Comparison of ENCODE assay signal across 15 mouse cellular contexts in the genomic region with DNA sequence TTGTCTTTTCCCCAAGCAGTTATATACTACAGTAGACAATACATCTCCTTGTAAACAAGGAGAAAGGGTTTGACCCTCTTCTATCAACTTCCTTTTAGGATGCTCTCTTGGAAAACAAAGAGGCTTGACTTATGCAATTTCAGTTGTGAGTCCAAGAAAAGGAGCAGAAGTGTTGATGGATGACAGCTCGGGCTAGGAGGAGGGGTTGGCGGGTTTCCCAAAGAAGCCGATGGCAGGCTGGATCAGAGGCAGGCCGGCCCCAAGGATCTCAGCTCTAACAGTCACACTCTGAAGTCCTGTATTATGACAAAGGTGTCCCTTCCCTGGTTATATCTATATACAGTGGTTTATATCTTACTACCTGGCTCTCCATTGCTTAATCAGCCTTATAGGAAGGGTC. TPM values are rescaled to one million over a fixed set of nuclear protein-coding genes. Genes with fewer than 3 reads are reported as not detected.
DNase-seq lines count a peak whose midpoint lies in the region; ATAC-seq and TF ChIP-seq lines count a peak whose summit lies in the region.
"Had no signal": no experiment of that assay in that cellular context is flagged by ENCODE, and none has a peak within 500 bp of the region (broad histone marks: within the 10 kb centered on the region; RNA-seq: fewer than 3 reads in every experiment).

No protein-coding gene starts in this region.

- H3K36me3 ChIP-seq in heart, adult 2 months (ENCODE audit: control insufficient read depth, insufficient read depth, low read length), result no peaks in the 10 kb centered on the region
- H3K36me3 ChIP-seq in heart, embryonic 12.5 days, result no peaks in the 10 kb centered on the region
- no peaks in the 10 kb centered on the region for H3K36me3 ChIP-seq in stomach, embryonic 14.5 days (ENCODE audit: control insufficient read depth, insufficient read depth, low read length)
- H3K36me3 ChIP-seq in stomach, postnatal 0 days (ENCODE audit: control insufficient read depth, insufficient read depth, low read length), result no peaks in the 10 kb centered on the region
- no peaks in the 10 kb centered on the region for H3K36me3 ChIP-seq in lung, embryonic 16.5 days (ENCODE audit: control insufficient read depth, insufficient read depth, low read length)
- H3K36me3 ChIP-seq: embryonic facial prominence, embryonic 12.5 days; forebrain, embryonic 10.5 days; limb, embryonic 13.5 days; midbrain, embryonic 10.5 days had no signal

- no peak overlapping the region for H3K9ac ChIP-seq in heart, adult 2 months (ENCODE audit: low read depth, low read length)
- H3K9ac ChIP-seq in heart, embryonic 12.5 days, result no peak overlapping the region
- no peak overlapping the region for H3K9ac ChIP-seq in stomach, embryonic 14.5 days (replicated peaks; ENCODE audit: low read depth, low read length)
- H3K9ac ChIP-seq in stomach, postnatal 0 days (ENCODE audit: low read length), result no peak overlapping the region
- H3K9ac ChIP-seq in lung, embryonic 16.5 days (ENCODE audit: low read length), result no peak overlapping the region
- H3K9ac ChIP-seq: embryonic facial prominence, embryonic 12.5 days; limb, embryonic 13.5 days had no signal

- no peaks in the 10 kb centered on the region for H3K9me3 ChIP-seq in heart, embryonic 12.5 days (replicated peaks)
- no peaks in the 10 kb centered on the region for H3K9me3 ChIP-seq in stomach, embryonic 14.5 days (ENCODE audit: control insufficient read depth, low read depth, low read length)
- no peaks in the 10 kb centered on the region for H3K9me3 ChIP-seq in stomach, postnatal 0 days (ENCODE audit: control insufficient read depth, low read length)
- H3K9me3 ChIP-seq in lung, embryonic 16.5 days (ENCODE audit: control insufficient read depth, low read length), result no peaks in the 10 kb centered on the region
- H3K9me3 ChIP-seq: embryonic facial prominence, embryonic 12.5 days; forebrain, embryonic 10.5 days; limb, embryonic 13.5 days; midbrain, embryonic 10.5 days had no signal

- ATAC-seq in heart, embryonic 12.5 days (ENCODE audit: insufficient number of reproducible peaks, low FRiP score), result no peak
- ATAC-seq in stomach, embryonic 14.5 days (ENCODE audit: insufficient number of reproducible peaks, insufficient read depth, low FRiP score, low read depth), result no peak
- ATAC-seq in stomach, postnatal 0 days (ENCODE audit: low FRiP score, low TSS enrichment), result no peak; the same call in 1 of the 2 replicates
- peak; percentile 92 for ATAC-seq in lung, embryonic 16.5 days (ENCODE audit: low read depth)
- ATAC-seq: CD4-positive, CD25-positive, alpha-beta regulatory T cell, adult 4 months; intestine, postnatal 0 days had no signal

- H3K27ac ChIP-seq in heart, adult 2 months, result peak overlapping the region; percentile 51
- H3K27ac ChIP-seq in heart, embryonic 12.5 days (ENCODE audit: poor library complexity, severe bottlenecking), result no peak overlapping the region
- H3K27ac ChIP-seq in stomach, embryonic 14.5 days (ENCODE audit: low read length), result peak overlapping the region; percentile 52; the same call in 1 of the 2 replicates
- no peak overlapping the region; the same call in 1 of the 2 replicates for H3K27ac ChIP-seq in stomach, postnatal 0 days (replicated peaks)
- peak overlapping the region; percentile 59 for H3K27ac ChIP-seq in lung, embryonic 16.5 days (ENCODE audit: low read length)
- H3K27ac ChIP-seq: embryonic facial prominence, embryonic 12.5 days; forebrain, embryonic 10.5 days; limb, embryonic 13.5 days; midbrain, embryonic 10.5 days had no signal

- no peak overlapping the region for H3K4me3 ChIP-seq in heart, adult 2 months
- H3K4me3 ChIP-seq in heart, embryonic 12.5 days, result no peak overlapping the region
- H3K4me3 ChIP-seq in stomach, embryonic 14.5 days (ENCODE audit: low read depth, low read length), result no peak overlapping the region
- H3K4me3 ChIP-seq in stomach, postnatal 0 days (ENCODE audit: low read depth, low read length), result no peak overlapping the region
- H3K4me3 ChIP-seq in lung, embryonic 16.5 days (ENCODE audit: low read length), result no peak overlapping the region
- H3K4me3 ChIP-seq: embryonic facial prominence, embryonic 12.5 days; forebrain, embryonic 10.5 days; limb, embryonic 13.5 days; midbrain, embryonic 10.5 days had no signal

- H3K4me2 ChIP-seq in heart, embryonic 12.5 days, result no peak overlapping the region
- H3K4me2 ChIP-seq in stomach, embryonic 14.5 days (replicated peaks; ENCODE audit: low read depth, low read length), result no peak overlapping the region
- H3K4me2 ChIP-seq in stomach, postnatal 0 days (replicated peaks; ENCODE audit: low read depth), result no peak overlapping the region
- no peak overlapping the region for H3K4me2 ChIP-seq in lung, embryonic 16.5 days (ENCODE audit: low read depth, low read length)
- H3K4me2 ChIP-seq: embryonic facial prominence, embryonic 12.5 days; limb, embryonic 13.5 days had no signal

- H3K4me1 ChIP-seq in heart, adult 2 months (ENCODE audit: control insufficient read depth, insufficient read depth, low read length), result 0 out of 2 replicates have a peak, but pooled peaks cover 1% of the 10 kb centered on the region
- no peaks in the 10 kb centered on the region for H3K4me1 ChIP-seq in heart, embryonic 12.5 days (replicated peaks)
- H3K4me1 ChIP-seq in stomach, embryonic 14.5 days (ENCODE audit: control insufficient read depth, insufficient read depth, low read length), result peaks cover 4% of the 10 kb centered on the region; the same call in 1 of the 2 replicates
- H3K4me1 ChIP-seq in stomach, postnatal 0 days (replicated peaks; ENCODE audit: control insufficient read depth, insufficient read depth), result no peaks in the 10 kb centered on the region
- H3K4me1 ChIP-seq in lung, embryonic 16.5 days (replicated peaks; ENCODE audit: control insufficient read depth, insufficient read depth, low read length), result peaks cover 6% of the 10 kb centered on the region
- H3K4me1 ChIP-seq: embryonic facial prominence, embryonic 12.5 days; forebrain, embryonic 10.5 days; limb, embryonic 13.5 days; midbrain, embryonic 10.5 days had no signal

- no peak for TF ChIP-seq POLR2A in heart, adult 2 months (IDR thresholded peaks at IDR 0.05; ENCODE audit: insufficient read depth, low read depth, low read length)

- DNase-seq in heart, adult 2 months, result peak; percentile 49 to 51
- DNase-seq in stomach, postnatal 0 days (ENCODE audit: low spot score), result no peak
- DNase-seq in ovary, postnatal 10 days (ENCODE audit: low spot score), result no peak
- no peak for DNase-seq in left cerebral cortex, postnatal 36 days (ENCODE audit: low spot score in 2 of 2)
- DNase-seq: cerebellum, adult 9-11 months; right cerebral cortex, postnatal 14 days had no signal

- 38% methylated on average over 4 of the region's 4 CpGs for WGBS in heart, adult 2 months
- 46% methylated on average over 4 of the region's 4 CpGs for WGBS in heart, embryonic 12.5 days
- 36% methylated on average over 4 of the region's 4 CpGs for WGBS in stomach, embryonic 14.5 days
- 45% methylated on average over 4 of the region's 4 CpGs for WGBS in stomach, postnatal 0 days
- WGBS in lung, embryonic 16.5 days, result 33% methylated on average over 4 of the region's 4 CpGs

- intact Hi-C loops in heart, adult 2 months (cut with DNase I), result no loop called here
- intact Hi-C loops in left cerebral cortex, postnatal 36 days (cut with DNase I), result no loop called here

- no peak for TF ChIP-seq EP300 in heart, adult 2 months (IDR thresholded peaks at IDR 0.05; ENCODE audit: insufficient read depth, low read depth, low read length)
- no peak for TF ChIP-seq EP300 in stomach, postnatal 0 days (optimal IDR thresholded peaks at IDR 0.05)

- H3K27me3 ChIP-seq in heart, adult 2 months (ENCODE audit: control insufficient read depth, insufficient read depth, low read length), result no peaks in the 10 kb centered on the region
- H3K27me3 ChIP-seq in heart, embryonic 12.5 days (replicated peaks), result no peaks in the 10 kb centered on the region
- no peaks in the 10 kb centered on the region for H3K27me3 ChIP-seq in stomach, embryonic 14.5 days (ENCODE audit: control insufficient read depth, insufficient read depth, low read length)
- no peaks in the 10 kb centered on the region for H3K27me3 ChIP-seq in stomach, postnatal 0 days (ENCODE audit: control insufficient read depth, insufficient read depth, low read length)
- no peaks in the 10 kb centered on the region for H3K27me3 ChIP-seq in lung, embryonic 16.5 days (ENCODE audit: control insufficient read depth, insufficient read depth, low read depth, low read length)
- H3K27me3 ChIP-seq: embryonic facial prominence, embryonic 12.5 days; limb, embryonic 13.5 days had no signal

- H3K79me2 ChIP-seq in heart, adult 2 months (replicated peaks; ENCODE audit: control insufficient read depth, insufficient read depth, low read length), result no peaks in the 10 kb centered on the region

- no peak for TF ChIP-seq CTCF in heart, adult 2 months (IDR thresholded peaks at IDR 0.05)
- TF ChIP-seq CTCF in stomach, postnatal 0 days (IDR thresholded peaks at IDR 0.05; ENCODE audit: low read depth), result no peak

RNA-seq across cellular contexts. Expression of a gene that starts 19.9 kb away (rescaled TPM):
- 10 to 100 TPM; 21.5 to 23.6 TPM for total RNA-seq in heart, adult 2 months (2021)
- 32.4 and 46.9 TPM in 2 replicates for polyA plus RNA-seq in heart, adult 2 months (2012; rRNA removed)
- polyA plus RNA-seq in heart, embryonic 12.5 days (2016; fragmentation: Nextera tagmentation; extraction: Ambion mirVana), result 2.5 TPM in 2 replicates
- polyA plus RNA-seq in stomach, embryonic 14.5 days (2014; fragmentation: Nextera tagmentation; extraction: Ambion mirVana), result 98.2 and 99.7 TPM in 2 replicates
- polyA plus RNA-seq in stomach, postnatal 0 days (2015; fragmentation: Nextera tagmentation; extraction: Ambion mirVana), result 44.6 and 45.4 TPM in 2 replicates
- 17.8 and 18.8 TPM in 2 replicates for polyA plus RNA-seq in lung, embryonic 16.5 days (2015; fragmentation: Nextera tagmentation; extraction: Ambion mirVana)
- 1 to 10 TPM; 2.2 to 2.7 TPM for total RNA-seq in left cerebral cortex, postnatal 36 days (2021)
- polyA plus RNA-seq: CD4-positive, CD25-positive, alpha-beta regulatory T cell, adult 4 months had no signal

RNA-seq across cellular contexts. Expression of a gene that starts 43.7 kb away (rescaled TPM):
- total RNA-seq in heart, adult 2 months (2021), result 1,000 to 10,000 TPM; 2,754 to 3,232 TPM
- polyA plus RNA-seq in heart, adult 2 months (2012; rRNA removed), result 2,197 and 2,972 TPM in 2 replicates
- 777 and 782 TPM in 2 replicates for polyA plus RNA-seq in heart, embryonic 12.5 days (2016; fragmentation: Nextera tagmentation; extraction: Ambion mirVana)
- polyA plus RNA-seq in stomach, embryonic 14.5 days (2014; fragmentation: Nextera tagmentation; extraction: Ambion mirVana), result 227 and 237 TPM in 2 replicates
- polyA plus RNA-seq in stomach, postnatal 0 days (2015; fragmentation: Nextera tagmentation; extraction: Ambion mirVana), result 151 and 174 TPM in 2 replicates
- polyA plus RNA-seq in lung, embryonic 16.5 days (2015; fragmentation: Nextera tagmentation; extraction: Ambion mirVana), result 226 and 231 TPM in 2 replicates
- 100 to 1,000 TPM; 783 to 917 TPM for total RNA-seq in left cerebral cortex, postnatal 36 days (2021)

Comparison
In these comparisons a context has a peak if more than half of its experiments do, and no peak if none do; other contexts are left out.
1. H3K27ac ChIP-seq: peak in heart, adult 2 months (single experiment), stomach, embryonic 14.5 days (single experiment) and lung, embryonic 16.5 days (single experiment); none in heart, embryonic 12.5 days (single experiment) and stomach, postnatal 0 days (single experiment).
2. DNase-seq: peak in heart, adult 2 months (2 of 2); none in stomach, postnatal 0 days (single experiment), ovary, postnatal 10 days (single experiment) and left cerebral cortex, postnatal 36 days (0 of 2).